Mouse (Mus musculus): ENCODE data around the gene Pdcd1lg2.

DNA sequence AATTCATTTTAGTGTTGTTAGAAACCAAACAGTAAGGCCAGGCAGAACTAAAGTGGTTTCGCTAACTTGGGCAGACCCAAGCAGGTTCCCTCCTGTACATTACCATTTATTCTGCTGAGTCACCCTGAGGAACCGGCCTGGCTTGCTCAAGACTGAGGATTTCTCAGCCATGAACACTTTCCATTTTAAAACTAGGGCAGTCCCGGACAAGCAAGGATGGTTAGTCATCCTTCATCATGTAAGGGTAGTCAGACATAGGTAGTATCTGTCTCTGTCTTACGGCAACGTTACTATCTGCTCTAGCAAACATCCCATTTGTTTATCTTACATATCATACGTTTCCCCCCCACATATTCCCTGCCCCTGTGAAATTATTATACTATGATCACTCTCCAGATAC, 25.7 kb upstream of the Pdcd1lg2 start:
- TF ChIP-seq CTCF (IDR thresholded peaks at IDR 0.05; ENCODE audit: borderline replicate concordance, control insufficient read depth, extremely low read depth, insufficient read depth, low read length, poor library complexity) = no peak
- TF ChIP-seq POLR2A (IDR thresholded peaks at IDR 0.05; ENCODE audit: control insufficient read depth, extremely low read depth, insufficient read depth, low read length, poor library complexity) = no peak

Measured in thymus, adult 2 months (tissue).